Mouse (Mus musculus): ENCODE results near the gene Fam71e1. TPM values are rescaled to one million over a fixed set of nuclear protein-coding genes. Genes with fewer than 3 reads are reported as not detected.

The Fam71e1 gene
- polyA plus RNA-seq, 1 experiment from 2014 or later, result 23.6 TPM

GRCm38 (mm10) chr7:44465111-44465510, 31.3 kb upstream of the Fam71e1 start, which contains the start of gene Aspdh:
Aspdh (plus strand) TSS chr7:44465391.
- Histone ChIP-seq H3K27ac (replicated peaks) (peak within 1 kb of the TSS; percentile 97), H3K9me3 (no peaks in the 10 kb centered on the region), H3K27me3 (no peaks in the 10 kb centered on the region), H3K36me3 (peaks cover 29% of the 10 kb centered on the region), H3K4me1 (replicated peaks) (peaks cover 64% of the 10 kb centered on the region), H3K9ac (0 out of 2 replicates have a peak within 1 kb of the TSS, but pooled peaks have one; percentile 2), H3K4me2 (no peak within 1 kb of the TSS), H3K4me3 (no peak within 1 kb of the TSS)
- ATAC-seq (ENCODE audit: low FRiP score, low read depth), result no peak
- WGBS, result 36% methylated on average over 2 of the region's 2 CpGs

GRCm38 (mm10) chr7:44466006-44466887, 30.1 kb upstream of the Fam71e1 start:
- H3K27ac ChIP-seq (replicated peaks), result peak overlapping the region; percentile 97
- no peak overlapping the region for H3K4me2 ChIP-seq
- peaks cover 21% of the 10 kb centered on the region for H3K36me3 ChIP-seq
- no peak overlapping the region for H3K4me3 ChIP-seq
- H3K27me3 ChIP-seq, result no peaks in the 10 kb centered on the region
- ATAC-seq (ENCODE audit: low FRiP score, low read depth), result no peak
- peaks cover 64% of the 10 kb centered on the region for H3K4me1 ChIP-seq (replicated peaks)
- no peak overlapping the region for H3K9ac ChIP-seq
- 76% methylated on average over 10 of the region's 10 CpGs for WGBS
- H3K9me3 ChIP-seq, result no peaks in the 10 kb centered on the region

- no peak for ATAC-seq (ENCODE audit: low FRiP score, low read depth)
- Histone ChIP-seq H3K36me3 (peaks cover 14% of the 10 kb centered on the region), H3K9me3 (no peaks in the 10 kb centered on the region), H3K4me3 (no peak overlapping the region), H3K4me1 (replicated peaks) (peaks cover 64% of the 10 kb centered on the region), H3K4me2 (peak overlapping the region; percentile 59; the same call in 1 of the 2 replicates), H3K9ac (no peak overlapping the region), H3K27ac (replicated peaks) (peak overlapping the region; percentile 97), H3K27me3 (no peaks in the 10 kb centered on the region)
- WGBS, result 76% methylated on average over 16 of the region's 16 CpGs
Measured at GRCm38 (mm10) chr7:44466888-44467311, 29.5 kb upstream of the Fam71e1 start.

- ATAC-seq (ENCODE audit: low FRiP score, low read depth), result peak; percentile 94
- Histone ChIP-seq H3K36me3 (peaks cover 4% of the 10 kb centered on the region), H3K9me3 (no peaks in the 10 kb centered on the region), H3K4me2 (peak within 1 kb of the TSS; percentile 59), H3K4me1 (replicated peaks) (peaks cover 54% of the 10 kb centered on the region), H3K9ac (peak within 1 kb of the TSS; percentile 72), H3K27me3 (no peaks in the 10 kb centered on the region), H3K4me3 (peak within 1 kb of the TSS; percentile 67), H3K27ac (replicated peaks) (peak within 1 kb of the TSS; percentile 97)
- WGBS, result under 1% methylated on average over 42 of the region's 42 CpGs
Measured at GRCm38 (mm10) chr7:44467811-44468411, 28.5 kb upstream of the Fam71e1 start, which contains the start of gene Josd2. Josd2 (plus strand) TSS chr7:44467980.

GRCm38 (mm10) chr7:44468644-44469285, 27.6 kb upstream of the Fam71e1 start:
- Histone ChIP-seq H3K4me1 (replicated peaks) (peaks cover 53% of the 10 kb centered on the region), H3K4me2 (peak overlapping the region; percentile 59), H3K4me3 (peak overlapping the region; percentile 67), H3K27me3 (no peaks in the 10 kb centered on the region), H3K9me3 (no peaks in the 10 kb centered on the region), H3K36me3 (no peaks in the 10 kb centered on the region), H3K27ac (replicated peaks) (peak overlapping the region; percentile 97), H3K9ac (peak overlapping the region; percentile 72)
- WGBS, result 43% methylated on average over 15 of the region's 15 CpGs
- ATAC-seq (ENCODE audit: low FRiP score, low read depth), result no peak

GRCm38 (mm10) chr7:44469677-44470675, 26.4 kb upstream of the Fam71e1 start:
- no peak overlapping the region for H3K4me3 ChIP-seq
- H3K4me2 ChIP-seq, result no peak overlapping the region
- no peak overlapping the region for H3K9ac ChIP-seq
- H3K36me3 ChIP-seq, result no peaks in the 10 kb centered on the region
- no peaks in the 10 kb centered on the region for H3K27me3 ChIP-seq
- WGBS, result 88% methylated on average over 16 of the region's 16 CpGs
- ATAC-seq (ENCODE audit: low FRiP score, low read depth), result no peak
- no peaks in the 10 kb centered on the region for H3K9me3 ChIP-seq
- H3K27ac ChIP-seq (replicated peaks), result peak overlapping the region; percentile 97
- peaks cover 52% of the 10 kb centered on the region for H3K4me1 ChIP-seq (replicated peaks)

- H3K4me1 ChIP-seq (replicated peaks), result peaks cover 49% of the 10 kb centered on the region
- H3K27me3 ChIP-seq, result no peaks in the 10 kb centered on the region
- H3K27ac ChIP-seq (replicated peaks), result no peak overlapping the region
- ATAC-seq (ENCODE audit: low FRiP score, low read depth), result no peak
- no peak overlapping the region for H3K4me3 ChIP-seq
- H3K36me3 ChIP-seq, result no peaks in the 10 kb centered on the region
- no peak overlapping the region for H3K9ac ChIP-seq
- H3K9me3 ChIP-seq, result no peaks in the 10 kb centered on the region
- WGBS, result 91% methylated on average over 16 of the region's 16 CpGs
- H3K4me2 ChIP-seq, result no peak overlapping the region
Measured at GRCm38 (mm10) chr7:44470696-44471612, 25.4 kb upstream of the Fam71e1 start.

GRCm38 (mm10) chr7:44471880-44472557, 24.4 kb upstream of the Fam71e1 start:
- H3K4me1 ChIP-seq (replicated peaks), result peaks cover 43% of the 10 kb centered on the region
- no peak overlapping the region for H3K9ac ChIP-seq
- no peaks in the 10 kb centered on the region for H3K36me3 ChIP-seq
- no peak overlapping the region for H3K27ac ChIP-seq (replicated peaks)
- H3K4me2 ChIP-seq, result no peak overlapping the region
- H3K4me3 ChIP-seq, result no peak overlapping the region
- no peaks in the 10 kb centered on the region for H3K9me3 ChIP-seq
- ATAC-seq (ENCODE audit: low FRiP score, low read depth), result no peak
- WGBS, result 51% methylated on average over 6 of the region's 6 CpGs
- no peaks in the 10 kb centered on the region for H3K27me3 ChIP-seq

- H3K9me3 ChIP-seq, result no peaks in the 10 kb centered on the region
- peaks cover 38% of the 10 kb centered on the region for H3K4me1 ChIP-seq (replicated peaks)
- H3K4me2 ChIP-seq, result no peak overlapping the region
- ATAC-seq (ENCODE audit: low FRiP score, low read depth), result no peak
- H3K36me3 ChIP-seq, result no peaks in the 10 kb centered on the region
- H3K9ac ChIP-seq, result no peak overlapping the region
- H3K27me3 ChIP-seq, result no peaks in the 10 kb centered on the region
- H3K27ac ChIP-seq (replicated peaks), result no peak overlapping the region
- WGBS, result 29% methylated on average over 1 of the region's 1 CpGs
- H3K4me3 ChIP-seq, result no peak overlapping the region
Measured at GRCm38 (mm10) chr7:44472558-44472885, 23.9 kb upstream of the Fam71e1 start.

GRCm38 (mm10) chr7:44472961-44473646, 23.3 kb upstream of the Fam71e1 start:
- 62% methylated on average over 9 of the region's 9 CpGs for WGBS

More at GRCm38 (mm10) chr7:44472961-44473646, 23.3 kb upstream of the Fam71e1 start:
- H3K4me3 ChIP-seq, result no peak overlapping the region
- H3K27me3 ChIP-seq, result peaks cover 4% of the 10 kb centered on the region; the same call in 1 of the 2 replicates
- no peak overlapping the region for H3K9ac ChIP-seq
- ATAC-seq (ENCODE audit: low FRiP score, low read depth), result no peak
- no peaks in the 10 kb centered on the region for H3K36me3 ChIP-seq
- H3K9me3 ChIP-seq, result no peaks in the 10 kb centered on the region
- peaks cover 37% of the 10 kb centered on the region for H3K4me1 ChIP-seq (replicated peaks)
- H3K27ac ChIP-seq (replicated peaks), result no peak overlapping the region
- H3K4me2 ChIP-seq, result no peak overlapping the region

Data from hindbrain, embryonic 15.5 days (tissue).